9 mouse cellular contexts compared by ENCODE assay signal in the genomic region with DNA sequence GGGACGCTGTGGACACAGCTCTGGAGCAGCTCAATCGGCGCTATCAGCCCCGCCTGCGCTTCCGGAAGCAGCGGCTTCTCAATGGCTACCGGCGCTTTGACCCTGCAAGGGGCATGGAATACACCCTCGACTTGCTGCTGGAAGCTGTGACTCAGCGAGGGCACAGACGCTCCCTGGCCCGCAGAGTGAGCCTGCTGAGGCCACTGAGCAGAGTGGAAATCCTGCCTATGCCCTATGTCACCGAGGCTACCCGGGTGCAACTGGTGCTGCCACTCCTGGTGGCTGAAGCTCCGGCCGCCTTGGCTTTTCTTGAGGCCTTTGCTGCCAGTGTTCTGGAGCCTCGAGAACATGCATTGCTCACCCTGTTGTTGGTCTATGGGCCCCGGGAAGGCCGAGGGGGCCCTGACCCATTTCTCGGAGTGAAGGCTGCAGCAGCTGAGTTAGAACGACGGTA. TPM values are rescaled to one million over a fixed set of nuclear protein-coding genes. Genes with fewer than 3 reads are reported as not detected.
DNase-seq lines count a peak whose midpoint lies in the region; ATAC-seq and TF ChIP-seq lines count a peak whose summit lies in the region.
"Had no signal": no experiment of that assay in that cellular context is flagged by ENCODE, and none has a peak within 500 bp of the region (broad histone marks: within the 10 kb centered on the region; RNA-seq: fewer than 3 reads in every experiment).

No protein-coding gene starts in this region.

- no peaks in the 10 kb centered on the region for H3K9me3 ChIP-seq in lung, postnatal 0 days (ENCODE audit: low read length)
- no peaks in the 10 kb centered on the region for H3K9me3 ChIP-seq in embryonic facial prominence, embryonic 12.5 days
- H3K9me3 ChIP-seq in intestine, embryonic 16.5 days (ENCODE audit: control insufficient read depth, low read length) = no peaks in the 10 kb centered on the region
- H3K9me3 ChIP-seq in midbrain, embryonic 13.5 days = no peaks in the 10 kb centered on the region

- no peak overlapping the region for H3K9ac ChIP-seq in lung, postnatal 0 days (replicated peaks; ENCODE audit: low read depth)
- H3K9ac ChIP-seq in embryonic facial prominence, embryonic 12.5 days = peak overlapping the region; percentile 30; the same call in 1 of the 2 replicates
- H3K9ac ChIP-seq in intestine, embryonic 16.5 days (ENCODE audit: low read depth, low read length) = 0 out of 2 replicates have a peak overlapping the region, but pooled peaks have one; percentile 49
- H3K9ac ChIP-seq in midbrain, embryonic 13.5 days (replicated peaks) = peak overlapping the region; percentile 48

- no peaks in the 10 kb centered on the region for H3K27me3 ChIP-seq in lung, postnatal 0 days (replicated peaks; ENCODE audit: insufficient read depth, low read length)
- H3K27me3 ChIP-seq in embryonic facial prominence, embryonic 12.5 days = peaks cover 11% of the 10 kb centered on the region; the same call in 1 of the 2 replicates
- no peaks in the 10 kb centered on the region for H3K27me3 ChIP-seq in intestine, embryonic 16.5 days (replicated peaks; ENCODE audit: control insufficient read depth, insufficient read depth, low read length)
- 0 out of 2 replicates have a peak, but pooled peaks cover 3% of the 10 kb centered on the region for H3K27me3 ChIP-seq in midbrain, embryonic 13.5 days

- TF ChIP-seq EP300 in lung, postnatal 0 days (IDR thresholded peaks at IDR 0.05) = no peak

- no peak overlapping the region for H3K4me3 ChIP-seq in lung, postnatal 0 days (ENCODE audit: low read depth, low read length)
- no peak overlapping the region for H3K4me3 ChIP-seq in embryonic facial prominence, embryonic 12.5 days
- peak overlapping the region; percentile 4; the same call in 1 of the 2 replicates for H3K4me3 ChIP-seq in intestine, embryonic 16.5 days (ENCODE audit: low read length)
- no peak overlapping the region for H3K4me3 ChIP-seq in midbrain, embryonic 13.5 days (replicated peaks)

- peak overlapping the region; percentile 33 for H3K4me2 ChIP-seq in lung, postnatal 0 days (replicated peaks; ENCODE audit: low read depth, low read length)
- 0 out of 2 replicates have a peak overlapping the region, but pooled peaks have one; percentile 9 for H3K4me2 ChIP-seq in embryonic facial prominence, embryonic 12.5 days (replicated peaks)
- H3K4me2 ChIP-seq in intestine, embryonic 16.5 days (ENCODE audit: low read depth, low read length) = peak overlapping the region; percentile 26; the same call in 1 of the 2 replicates
- no peak overlapping the region; the same call in 1 of the 2 replicates for H3K4me2 ChIP-seq in midbrain, embryonic 13.5 days (replicated peaks)

- ATAC-seq in lung, postnatal 0 days = no peak
- ATAC-seq in embryonic facial prominence, embryonic 12.5 days (ENCODE audit: insufficient number of reproducible peaks, insufficient read depth, low FRiP score, low TSS enrichment) = no peak
- no peak for ATAC-seq in intestine, embryonic 16.5 days
- no peak for ATAC-seq in midbrain, embryonic 13.5 days

- no peak overlapping the region for H3K27ac ChIP-seq in lung, postnatal 0 days (ENCODE audit: low read length)
- no peak overlapping the region for H3K27ac ChIP-seq in embryonic facial prominence, embryonic 12.5 days
- 0 out of 2 replicates have a peak overlapping the region, but pooled peaks have one; percentile 29 for H3K27ac ChIP-seq in intestine, embryonic 16.5 days (ENCODE audit: low read length)
- no peak overlapping the region for H3K27ac ChIP-seq in midbrain, embryonic 13.5 days
- H3K27ac ChIP-seq: macrophage had no signal

- no peak for TF ChIP-seq CTCF in lung, postnatal 0 days (IDR thresholded peaks at IDR 0.05)

- peaks cover 17% of the 10 kb centered on the region for H3K36me3 ChIP-seq in lung, postnatal 0 days (ENCODE audit: insufficient read depth, low read length)
- H3K36me3 ChIP-seq in embryonic facial prominence, embryonic 12.5 days = peaks cover 70% of the 10 kb centered on the region
- H3K36me3 ChIP-seq in intestine, embryonic 16.5 days (ENCODE audit: control insufficient read depth, insufficient read depth, low read length) = peaks cover 12% of the 10 kb centered on the region
- H3K36me3 ChIP-seq in midbrain, embryonic 13.5 days = peaks cover 78% of the 10 kb centered on the region

- no peak for DNase-seq in lung, postnatal 0 days (ENCODE audit: low spot score)
- no peak for DNase-seq in lung, postnatal 14 days
- no peak for DNase-seq in urinary bladder, postnatal 10 days (ENCODE audit: low spot score)
- no peak for DNase-seq in spleen, postnatal 10 days (ENCODE audit: low spot score in 2 of 2)
- DNase-seq in retina, postnatal 1 day = no peak

- peaks cover 10% of the 10 kb centered on the region; the same call in 1 of the 2 replicates for H3K4me1 ChIP-seq in lung, postnatal 0 days (ENCODE audit: insufficient read depth, low read depth, low read length)
- peaks cover 16% of the 10 kb centered on the region for H3K4me1 ChIP-seq in embryonic facial prominence, embryonic 12.5 days
- peaks cover 23% of the 10 kb centered on the region for H3K4me1 ChIP-seq in intestine, embryonic 16.5 days (ENCODE audit: control insufficient read depth, insufficient read depth, low read length)
- peaks cover 55% of the 10 kb centered on the region for H3K4me1 ChIP-seq in midbrain, embryonic 13.5 days (replicated peaks)

- WGBS in lung, postnatal 0 days = 39% methylated on average over 23 of the region's 23 CpGs
- WGBS in embryonic facial prominence, embryonic 12.5 days = 26% methylated on average over 23 of the region's 23 CpGs
- 36% methylated on average over 23 of the region's 23 CpGs for WGBS in intestine, embryonic 16.5 days
- WGBS in midbrain, embryonic 13.5 days = 21% methylated on average over 23 of the region's 23 CpGs

RNA-seq across cellular contexts. Expression of a gene that starts 4.8 kb away (rescaled TPM):
- polyA plus RNA-seq in lung, postnatal 0 days (2015; fragmentation: Nextera tagmentation; extraction: Ambion mirVana) = 18.3 and 22.5 TPM in 2 replicates
- 23.0 and 24.4 TPM in 2 replicates for polyA plus RNA-seq in embryonic facial prominence, embryonic 12.5 days (2016; fragmentation: Nextera tagmentation; extraction: Ambion mirVana)
- polyA plus RNA-seq in intestine, embryonic 16.5 days (2015; fragmentation: Nextera tagmentation; extraction: Ambion mirVana) = 16.3 and 18.0 TPM in 2 replicates
- 17.8 and 18.6 TPM in 2 replicates for polyA plus RNA-seq in midbrain, embryonic 13.5 days (2015; fragmentation: Nextera tagmentation; extraction: Ambion mirVana)

RNA-seq across cellular contexts. Expression of a gene that starts 14.0 kb away (rescaled TPM):
- polyA plus RNA-seq in lung, postnatal 0 days (2015; fragmentation: Nextera tagmentation; extraction: Ambion mirVana) = 47.7 TPM in 2 replicates
- polyA plus RNA-seq in embryonic facial prominence, embryonic 12.5 days (2016; fragmentation: Nextera tagmentation; extraction: Ambion mirVana) = 126 and 128 TPM in 2 replicates
- polyA plus RNA-seq in intestine, embryonic 16.5 days (2015; fragmentation: Nextera tagmentation; extraction: Ambion mirVana) = 75.0 and 82.7 TPM in 2 replicates
- 98.2 and 103 TPM in 2 replicates for polyA plus RNA-seq in midbrain, embryonic 13.5 days (2015; fragmentation: Nextera tagmentation; extraction: Ambion mirVana)

RNA-seq across cellular contexts. Expression of a gene that starts 32.9 kb away (rescaled TPM):
- 8.0 and 12.1 TPM in 2 replicates for polyA plus RNA-seq in lung, postnatal 0 days (2015; fragmentation: Nextera tagmentation; extraction: Ambion mirVana)
- polyA plus RNA-seq in embryonic facial prominence, embryonic 12.5 days (2016; fragmentation: Nextera tagmentation; extraction: Ambion mirVana) = 73.5 and 74.7 TPM in 2 replicates
- 9.5 and 10.0 TPM in 2 replicates for polyA plus RNA-seq in intestine, embryonic 16.5 days (2015; fragmentation: Nextera tagmentation; extraction: Ambion mirVana)
- 119 and 127 TPM in 2 replicates for polyA plus RNA-seq in midbrain, embryonic 13.5 days (2015; fragmentation: Nextera tagmentation; extraction: Ambion mirVana)

RNA-seq across cellular contexts. Expression of a gene that starts 34.7 kb away (rescaled TPM):
- polyA plus RNA-seq in lung, postnatal 0 days (2015; fragmentation: Nextera tagmentation; extraction: Ambion mirVana) = not detected in 2 replicates
- polyA plus RNA-seq in embryonic facial prominence, embryonic 12.5 days (2016; fragmentation: Nextera tagmentation; extraction: Ambion mirVana) = 0.10 TPM in 1 of 2 replicates, not detected in the other
- not detected in 2 replicates for polyA plus RNA-seq in intestine, embryonic 16.5 days (2015; fragmentation: Nextera tagmentation; extraction: Ambion mirVana)
- polyA plus RNA-seq in midbrain, embryonic 13.5 days (2015; fragmentation: Nextera tagmentation; extraction: Ambion mirVana) = 0.07 and 0.08 TPM in 2 replicates
- polyA plus RNA-seq: macrophage had no signal

RNA-seq across cellular contexts. Expression of a gene that starts 50.5 kb away (rescaled TPM):
- polyA plus RNA-seq in lung, postnatal 0 days (2015; fragmentation: Nextera tagmentation; extraction: Ambion mirVana) = 0.21 and 0.29 TPM in 2 replicates
- polyA plus RNA-seq in embryonic facial prominence, embryonic 12.5 days (2016; fragmentation: Nextera tagmentation; extraction: Ambion mirVana) = 0.33 and 1.1 TPM in 2 replicates
- 0.16 and 0.29 TPM in 2 replicates for polyA plus RNA-seq in intestine, embryonic 16.5 days (2015; fragmentation: Nextera tagmentation; extraction: Ambion mirVana)
- 0.17 TPM in 1 of 2 replicates, not detected in the other for polyA plus RNA-seq in midbrain, embryonic 13.5 days (2015; fragmentation: Nextera tagmentation; extraction: Ambion mirVana)
